Comparison of ENCODE assay signal across 8 mouse cellular contexts in genomic region chr15:81917621-81918463, GRCm38 (mm10). TPM values are rescaled to one million over a fixed set of nuclear protein-coding genes. Genes with fewer than 3 reads are reported as not detected.
DNase-seq lines count a peak whose midpoint lies in the region; ATAC-seq and TF ChIP-seq lines count a peak whose summit lies in the region.

No protein-coding gene starts in this region.

- H3K4me3 ChIP-seq in MEL (ENCODE audit: control insufficient read depth in 1 of 2, insufficient read depth in 1 of 2, low read depth in 2 of 2, low read length in 2 of 2) = no peak overlapping the region
- H3K4me3 ChIP-seq in kidney, adult 2 months (ENCODE audit: insufficient read depth, low read depth, low read length) = no peak overlapping the region
- no peak overlapping the region for H3K4me3 ChIP-seq in liver, embryonic 16.5 days (ENCODE audit: low read depth, low read length)

- no peak overlapping the region for H3K4me2 ChIP-seq in liver, embryonic 16.5 days (ENCODE audit: low read depth, low read length)

- no peak overlapping the region for H3K9ac ChIP-seq in MEL (ENCODE audit: control insufficient read depth, low read depth, low read length, poor library complexity, severe bottlenecking)
- H3K9ac ChIP-seq in liver, embryonic 16.5 days (ENCODE audit: low read depth, low read length) = no peak overlapping the region

- no peak for TF ChIP-seq EP300 in MEL (IDR thresholded peaks at IDR 0.05; ENCODE audit: low read depth in 1 of 2, low read length in 2 of 2)

- peaks cover 8 to 12% of the 10 kb centered on the region in 2 experiments for H3K36me3 ChIP-seq in MEL (ENCODE audit: control insufficient read depth in 1 of 2, insufficient read depth in 2 of 2, low read length in 2 of 2)
- H3K36me3 ChIP-seq in kidney, adult 2 months (ENCODE audit: control insufficient read depth, insufficient read depth, low read length) = no peaks in the 10 kb centered on the region; the same call in 1 of the 2 replicates
- peaks cover 27% of the 10 kb centered on the region for H3K36me3 ChIP-seq in liver, embryonic 16.5 days (ENCODE audit: control insufficient read depth, insufficient read depth)

- peak; percentile 76 for TF ChIP-seq RAD21 in MEL (IDR thresholded peaks at IDR 0.05; ENCODE audit: low read depth, low read length)

- H3K9me3 ChIP-seq in MEL (replicated peaks; ENCODE audit: insufficient read depth, low read length) = no peaks in the 10 kb centered on the region
- no peaks in the 10 kb centered on the region for H3K9me3 ChIP-seq in liver, embryonic 16.5 days (replicated peaks; ENCODE audit: control insufficient read depth, low read length)

- peak; percentile 77 to 78 for DNase-seq in B cell, adult 2 months
- DNase-seq in MEL (ENCODE audit: low read depth, low spot score) = peak; percentile 77
- DNase-seq in cerebellum, adult 8-10 months = peak; percentile 65
- DNase-seq in frontal cortex, postnatal 25 days (ENCODE audit: low spot score in 2 of 2) = peak; percentile 54 to 65
- DNase-seq in kidney, adult 2 months = peak; percentile 78
- peak; percentile 76 for DNase-seq in retina, postnatal 1 day
- DNase-seq in urinary bladder, postnatal 14 days (ENCODE audit: low spot score) = peak; percentile 78

- H3K27me3 ChIP-seq in MEL (ENCODE audit: control insufficient read depth in 1 of 2, insufficient read depth in 2 of 2, low read length in 2 of 2) = no peaks in the 10 kb centered on the region
- no peaks in the 10 kb centered on the region for H3K27me3 ChIP-seq in kidney, adult 2 months (replicated peaks; ENCODE audit: control insufficient read depth, insufficient read depth, low read length)
- no peaks in the 10 kb centered on the region for H3K27me3 ChIP-seq in liver, embryonic 16.5 days (ENCODE audit: control insufficient read depth, insufficient read depth, low read depth, low read length)

- peak; percentile 35; the same call in 1 of the 2 replicates for ATAC-seq in liver, embryonic 16.5 days (ENCODE audit: low read depth)

- peak; percentile 84 to 94 (median 89) for TF ChIP-seq CTCF in MEL (IDR thresholded peaks at IDR 0.05 in 2 of 3, conservative IDR thresholded peaks at IDR 0.05 in 1 of 3; ENCODE audit: control insufficient read depth in 1 of 3, insufficient read depth in 1 of 3, low read depth in 2 of 3, low read length in 3 of 3, poor library complexity in 1 of 3, severe bottlenecking in 1 of 3)
- TF ChIP-seq CTCF in kidney, adult 2 months (conservative IDR thresholded peaks at IDR 0.05; ENCODE audit: insufficient read depth, insufficient read length, low read depth, low read length) = peak; percentile 98

- 0 out of 4 replicates have a peak, but pooled peaks cover 0 to 2% of the 10 kb centered on the region in 2 experiments for H3K4me1 ChIP-seq in MEL (ENCODE audit: control insufficient read depth in 1 of 2, insufficient read depth in 2 of 2, low read length in 2 of 2)
- H3K4me1 ChIP-seq in kidney, adult 2 months (ENCODE audit: control insufficient read depth, insufficient read depth, low read length) = peaks cover 6% of the 10 kb centered on the region; the same call in 1 of the 2 replicates
- H3K4me1 ChIP-seq in liver, embryonic 16.5 days (ENCODE audit: control insufficient read depth, low read depth, low read length) = peaks cover 19% of the 10 kb centered on the region

- no peak for TF ChIP-seq POLR2A in MEL (IDR thresholded peaks at IDR 0.05; ENCODE audit: control insufficient read depth in 1 of 2, insufficient read depth in 1 of 2, low read depth in 1 of 2, low read length in 2 of 2, poor library complexity in 1 of 2)
- no peak for TF ChIP-seq POLR2A in kidney, adult 2 months (IDR thresholded peaks at IDR 0.05; ENCODE audit: low read depth, low read length)

- no peak overlapping the region for H3K27ac ChIP-seq in MEL (ENCODE audit: control insufficient read depth, low read depth, low read length)
- H3K27ac ChIP-seq in kidney, adult 2 months (ENCODE audit: insufficient read depth, low read depth, low read length) = no peak overlapping the region
- no peak overlapping the region for H3K27ac ChIP-seq in liver, embryonic 16.5 days (ENCODE audit: low read length)

- H3K79me2 ChIP-seq in MEL (ENCODE audit: control insufficient read depth, insufficient read depth, low read length, poor library complexity) = peaks cover 8% of the 10 kb centered on the region

- 56% methylated on average over 6 of the region's 6 CpGs for WGBS in kidney, adult 2 months
- 51% methylated on average over 6 of the region's 6 CpGs for WGBS in liver, embryonic 16.5 days (ENCODE audit: insufficient replicate concordance)

TF ChIP-seq in MEL, 35 proteins besides CTCF, POLR2A, EP300 and RAD21:
- TF ChIP-seq ELF1 (IDR thresholded peaks at IDR 0.05; ENCODE audit: low read depth, low read length) (no peak), RCOR1 (IDR thresholded peaks at IDR 0.05; ENCODE audit: low read depth, low read length) (no peak), NELFE (IDR thresholded peaks at IDR 0.05; ENCODE audit: low read depth, low read length) (no peak), SIN3A (IDR thresholded peaks at IDR 0.05; ENCODE audit: low read length) (0 out of 2 replicates have a peak, but pooled peaks have one; percentile 36), BHLHE40 (IDR thresholded peaks at IDR 0.05; ENCODE audit: borderline replicate concordance, low read depth, low read length) (no peak), TBP (IDR thresholded peaks at IDR 0.05; ENCODE audit: low read depth, low read length) (no peak), E2F4 (IDR thresholded peaks at IDR 0.05; ENCODE audit: borderline replicate concordance, low read depth, low read length) (no peak), MAFK (IDR thresholded peaks at IDR 0.05; ENCODE audit: borderline replicate concordance, low read depth, low read length) (no peak), UBTF (IDR thresholded peaks at IDR 0.05; ENCODE audit: borderline replicate concordance, insufficient read depth, low read depth, low read length) (no peak), ZC3H11A (IDR thresholded peaks at IDR 0.05; ENCODE audit: low read depth, low read length) (peak; percentile 61), SMC3 (IDR thresholded peaks at IDR 0.05; ENCODE audit: low read depth, low read length) (peak; percentile 67)

RNA-seq across cellular contexts. Expression of gene Polr3h, which starts 8.2 kb away (rescaled TPM):
- 87.9 and 109 TPM in 2 replicates for total RNA-seq in MEL (2012; rRNA removed)
- polyA plus RNA-seq in MEL (2012; ENCODE audit: insufficient read depth in 1 of 2, insufficient read length in 2 of 2, low read depth in 1 of 2, low replicate concordance in 2 of 2, missing spikeins in 1 of 2) = 100 to 1,000 TPM in 1 of 2 experiments, not detected in 1; 304 TPM
- polyA plus RNA-seq in kidney, adult 2 months (2012; rRNA removed) = 16.1 and 20.2 TPM in 2 replicates
- polyA plus RNA-seq in liver, embryonic 16.5 days (2015; fragmentation: Nextera tagmentation; extraction: Ambion mirVana) = 53.2 and 55.3 TPM in 2 replicates

RNA-seq across cellular contexts. Expression of gene Csdc2, which starts 18.7 kb away (rescaled TPM):
- not detected in 2 replicates for total RNA-seq in MEL (2012; rRNA removed)
- not detected for polyA plus RNA-seq in MEL (2012; ENCODE audit: insufficient read depth in 1 of 2, insufficient read length in 2 of 2, low read depth in 1 of 2, low replicate concordance in 2 of 2, missing spikeins in 1 of 2)
- polyA plus RNA-seq in kidney, adult 2 months (2012; rRNA removed) = 5.6 and 6.0 TPM in 2 replicates
- 0.83 and 1.3 TPM in 2 replicates for polyA plus RNA-seq in liver, embryonic 16.5 days (2015; fragmentation: Nextera tagmentation; extraction: Ambion mirVana)

RNA-seq across cellular contexts. Expression of gene Pmm1, which starts 42.9 kb away (rescaled TPM):
- total RNA-seq in MEL (2012; rRNA removed) = 72.7 and 77.5 TPM in 2 replicates
- polyA plus RNA-seq in MEL (2012; ENCODE audit: insufficient read depth in 1 of 2, insufficient read length in 2 of 2, low read depth in 1 of 2, low replicate concordance in 2 of 2, missing spikeins in 1 of 2) = 100 to 1,000 TPM in 1 of 2 experiments, not detected in 1; 111 TPM
- polyA plus RNA-seq in kidney, adult 2 months (2012; rRNA removed) = 50.7 and 51.4 TPM in 2 replicates
- 13.6 and 14.9 TPM in 2 replicates for polyA plus RNA-seq in liver, embryonic 16.5 days (2015; fragmentation: Nextera tagmentation; extraction: Ambion mirVana)

RNA-seq across cellular contexts. Expression of gene Aco2, which starts 45.7 kb away (rescaled TPM):
- 241 and 248 TPM in 2 replicates for total RNA-seq in MEL (2012; rRNA removed)
- 1,000 to 10,000 TPM in 1 of 2 experiments, 100 to 1,000 TPM in 1; 447 to 1,242 TPM for polyA plus RNA-seq in MEL (2012; ENCODE audit: insufficient read depth in 1 of 2, insufficient read length in 2 of 2, low read depth in 1 of 2, low replicate concordance in 2 of 2, missing spikeins in 1 of 2)
- polyA plus RNA-seq in kidney, adult 2 months (2012; rRNA removed) = 890 and 915 TPM in 2 replicates
- 109 and 114 TPM in 2 replicates for polyA plus RNA-seq in liver, embryonic 16.5 days (2015; fragmentation: Nextera tagmentation; extraction: Ambion mirVana)

RNA-seq across cellular contexts. Expression of gene Phf5a, which starts 46.1 kb away (rescaled TPM):
- 112 and 128 TPM in 2 replicates for total RNA-seq in MEL (2012; rRNA removed)
- 100 to 1,000 TPM in 1 of 2 experiments, not detected in 1; 164 TPM for polyA plus RNA-seq in MEL (2012; ENCODE audit: insufficient read depth in 1 of 2, insufficient read length in 2 of 2, low read depth in 1 of 2, low replicate concordance in 2 of 2, missing spikeins in 1 of 2)
- 33.5 and 47.4 TPM in 2 replicates for polyA plus RNA-seq in kidney, adult 2 months (2012; rRNA removed)
- 72.6 and 79.6 TPM in 2 replicates for polyA plus RNA-seq in liver, embryonic 16.5 days (2015; fragmentation: Nextera tagmentation; extraction: Ambion mirVana)
